Mouse (Mus musculus) forebrain, embryonic 14.5 days (tissue): ENCODE results near the gene A430005L14Rik. TPM values are rescaled to one million over a fixed set of nuclear protein-coding genes. Genes with fewer than 3 reads are reported as not detected.

Experiments used
- ATAC-seq: fragments of 200-750 bp; cut with Nextera tagmentation; 2 replicates; pipeline ENCODE4 v1.8.0; 2017; ENCODE audit warnings: mild to moderate bottlenecking, moderate library complexity
- DNase-seq: peaks from one replicate; pipeline ENCODE4 v3.0.0-alpha.2; 2015; ENCODE audit warnings: low spot score
- H3K27ac ChIP-seq: fragments of 300-500 bp; sonication (generic); 2 replicates; pipeline ENCODE4 v1.5.1; 2014; ENCODE audit warnings: low read depth, mild to moderate bottlenecking, control low read depth, low read length, moderate library complexity
- H3K27me3 ChIP-seq: fragments of 300-500 bp; sonication (generic); replicated peaks from 2 replicates; pipeline ENCODE4 v1.6.1; 2014; ENCODE audit warnings: low read length, control low read depth, mixed read lengths; ENCODE audit not compliant: control insufficient read depth, insufficient read depth
- H3K36me3 ChIP-seq: fragments of 300-500 bp; sonication (generic); 2 replicates; pipeline ENCODE4 v1.6.1; 2014; ENCODE audit warnings: low read length, control low read depth; ENCODE audit not compliant: control insufficient read depth, insufficient read depth
- H3K4me1 ChIP-seq: fragments of 300-500 bp; sonication (generic); 2 replicates; pipeline ENCODE4 v1.6.1; 2014; ENCODE audit warnings: antibody characterized with exemption, low read length, control low read depth; ENCODE audit not compliant: control insufficient read depth, insufficient read depth
- H3K4me2 ChIP-seq: fragments of 300-500 bp; sonication (generic); 2 replicates; pipeline ENCODE4 v1.6.1; 2014; ENCODE audit warnings: mild to moderate bottlenecking, control low read depth, low read length
- H3K4me3 ChIP-seq: fragments of 300-500 bp; sonication (generic); 2 replicates; pipeline ENCODE4 v1.5.1; 2014; ENCODE audit warnings: low read depth, low read length, control low read depth
- H3K9ac ChIP-seq: fragments of 300-500 bp; sonication (generic); 2 replicates; pipeline ENCODE4 v1.6.1; 2014; ENCODE audit warnings: mild to moderate bottlenecking, low read length, control low read depth, moderate library complexity
- H3K9me3 ChIP-seq: fragments of 300-500 bp; sonication (generic); replicated peaks from 2 replicates; pipeline ENCODE4 v1.6.1; 2016; ENCODE audit warnings: low read length, control low read depth, mixed read lengths; ENCODE audit not compliant: control insufficient read depth
- WGBS: fragments of 180-500 bp; shearing (Covaris S2); extraction: QIAGEN DNeasy Blood & Tissue Kit; methylation state at CpG from one replicate; pipeline ENCODE4 v1.1.7; 2014; 5-methylcytosine and 5-hydroxymethylcytosine counted together
- polyA plus RNA-seq: library from polyadenylated mRNA; unstranded; fragments of >200 nt; fragmentation: Nextera tagmentation; extraction: Ambion mirVana; gene quantifications from 2 replicates; pipeline ENCODE4 v1.2.1, GENCODE M21; 2014

The A430005L14Rik gene
- polyA plus RNA-seq, 1 experiment from 2014 or later: 78.3 TPM

GRCm38 (mm10) chr4:153962631-153963030, 5.6 kb downstream of the A430005L14Rik start:
- H3K4me2 ChIP-seq: no peak overlapping the region
- ATAC-seq (no peak), DNase-seq (no peak)
- no peak overlapping the region for H3K27ac ChIP-seq
- no peak overlapping the region for H3K4me3 ChIP-seq
- WGBS: 84% methylated on average over 7 of the region's 7 CpGs
- peaks cover 65% of the 10 kb centered on the region for H3K36me3 ChIP-seq
- no peaks in the 10 kb centered on the region for H3K27me3 ChIP-seq
- H3K4me1 ChIP-seq: peaks cover 3% of the 10 kb centered on the region
- H3K9ac ChIP-seq: no peak overlapping the region
- no peaks in the 10 kb centered on the region for H3K9me3 ChIP-seq

- H3K9ac ChIP-seq: no peak overlapping the region
- H3K4me1 ChIP-seq: no peaks in the 10 kb centered on the region
- H3K4me3 ChIP-seq: no peak overlapping the region
- H3K27me3 ChIP-seq: no peaks in the 10 kb centered on the region
- DNase-seq (no peak), ATAC-seq (no peak)
- H3K27ac ChIP-seq: no peak overlapping the region
- H3K4me2 ChIP-seq: no peak overlapping the region
- no peaks in the 10 kb centered on the region for H3K9me3 ChIP-seq
- WGBS: 83% methylated on average over 5 of the region's 5 CpGs
- peaks cover 71% of the 10 kb centered on the region for H3K36me3 ChIP-seq
These were observed 9.6 kb downstream of the A430005L14Rik start for GRCm38 (mm10) chr4:153966651-153967050.

GRCm38 (mm10) chr4:153967556-153967955, 10.5 kb downstream of the A430005L14Rik start:
- Histone ChIP-seq H3K9ac (no peak overlapping the region), H3K4me2 (no peak overlapping the region), H3K9me3 (no peaks in the 10 kb centered on the region), H3K4me1 (no peaks in the 10 kb centered on the region), H3K4me3 (no peak overlapping the region), H3K27ac (no peak overlapping the region), H3K36me3 (peaks cover 64% of the 10 kb centered on the region), H3K27me3 (no peaks in the 10 kb centered on the region)
- no peak for ATAC-seq
- DNase-seq: no peak
- WGBS: 84% methylated on average over 2 of the region's 2 CpGs

GRCm38 (mm10) chr4:153968063-153968462, 11.0 kb downstream of the A430005L14Rik start:
- 82% methylated on average over 2 of the region's 2 CpGs for WGBS
- Histone ChIP-seq H3K36me3 (peaks cover 60% of the 10 kb centered on the region), H3K9ac (no peak overlapping the region), H3K27me3 (no peaks in the 10 kb centered on the region), H3K4me1 (no peaks in the 10 kb centered on the region), H3K9me3 (no peaks in the 10 kb centered on the region), H3K4me3 (no peak overlapping the region), H3K4me2 (no peak overlapping the region), H3K27ac (no peak overlapping the region)
- DNase-seq (no peak), ATAC-seq (no peak)

- peak within 1 kb of the TSS; percentile 90 for H3K9ac ChIP-seq
- H3K9me3 ChIP-seq: no peaks in the 10 kb centered on the region
- peaks cover 10% of the 10 kb centered on the region; the same call in 1 of the 2 replicates for H3K4me1 ChIP-seq
- DNase-seq (peak; percentile 96), ATAC-seq (peak; percentile 99)
- no peaks in the 10 kb centered on the region for H3K27me3 ChIP-seq
- 2% methylated on average over 68 of the region's 68 CpGs for WGBS
- H3K36me3 ChIP-seq: peaks cover 29% of the 10 kb centered on the region
- peak within 1 kb of the TSS; percentile 90 for H3K4me3 ChIP-seq
- H3K27ac ChIP-seq: peak within 1 kb of the TSS; percentile 55; the same call in 1 of the 2 replicates
- H3K4me2 ChIP-seq: peak within 1 kb of the TSS; percentile 81
These were observed 17.6 kb downstream of the A430005L14Rik start, which contains the start of the genes Dffb and Cep104 for GRCm38 (mm10) chr4:153974431-153975291. Dffb (minus strand) TSS chr4:153975126. Cep104 (plus strand) TSS chr4:153975194.

GRCm38 (mm10) chr4:153975292-153975662, 18.2 kb downstream of the A430005L14Rik start:
- Histone ChIP-seq H3K27ac (peak overlapping the region; percentile 55; the same call in 1 of the 2 replicates), H3K9me3 (no peaks in the 10 kb centered on the region), H3K4me1 (peaks cover 10% of the 10 kb centered on the region; the same call in 1 of the 2 replicates), H3K9ac (peak overlapping the region; percentile 90), H3K4me2 (peak overlapping the region; percentile 81), H3K4me3 (peak overlapping the region; percentile 90), H3K27me3 (no peaks in the 10 kb centered on the region), H3K36me3 (peaks cover 29% of the 10 kb centered on the region)
- WGBS: 1% methylated on average over 33 of the region's 33 CpGs
- DNase-seq (no peak), ATAC-seq (peak; percentile 69)

- Histone ChIP-seq H3K4me3 (peak overlapping the region; percentile 90), H3K9me3 (no peaks in the 10 kb centered on the region), H3K4me2 (peak overlapping the region; percentile 81), H3K27ac (no peak overlapping the region), H3K9ac (peak overlapping the region; percentile 90), H3K4me1 (peaks cover 10% of the 10 kb centered on the region; the same call in 1 of the 2 replicates), H3K36me3 (peaks cover 29% of the 10 kb centered on the region), H3K27me3 (no peaks in the 10 kb centered on the region)
- WGBS: 36% methylated on average over 6 of the region's 6 CpGs
- DNase-seq (no peak), ATAC-seq (no peak)
These were observed 18.7 kb downstream of the A430005L14Rik start for GRCm38 (mm10) chr4:153975768-153976167.

GRCm38 (mm10) chr4:153979243-153979642, 22.2 kb downstream of the A430005L14Rik start:
- Histone ChIP-seq H3K27me3 (no peaks in the 10 kb centered on the region), H3K4me2 (no peak overlapping the region), H3K36me3 (peaks cover 53% of the 10 kb centered on the region), H3K9ac (no peak overlapping the region), H3K9me3 (no peaks in the 10 kb centered on the region), H3K4me3 (no peak overlapping the region), H3K27ac (no peak overlapping the region), H3K4me1 (peaks cover 8% of the 10 kb centered on the region; the same call in 1 of the 2 replicates)
- ATAC-seq (no peak), DNase-seq (no peak)
- 94% methylated on average over 10 of the region's 10 CpGs for WGBS

- 95% methylated on average over 11 of the region's 11 CpGs for WGBS
- ATAC-seq (no peak), DNase-seq (no peak)
- H3K27me3 ChIP-seq: no peaks in the 10 kb centered on the region
- peaks cover 66% of the 10 kb centered on the region for H3K36me3 ChIP-seq
- H3K9ac ChIP-seq: no peak overlapping the region
- H3K9me3 ChIP-seq: no peaks in the 10 kb centered on the region
- no peak overlapping the region for H3K4me2 ChIP-seq
- H3K4me1 ChIP-seq: peaks cover 8% of the 10 kb centered on the region; the same call in 1 of the 2 replicates
- no peak overlapping the region for H3K4me3 ChIP-seq
- no peak overlapping the region for H3K27ac ChIP-seq
These were observed 23.4 kb downstream of the A430005L14Rik start for GRCm38 (mm10) chr4:153980470-153980869.
